Mouse (Mus musculus): ENCODE measurements around the gene Ctnnd2. TPM values are rescaled to one million over a fixed set of nuclear protein-coding genes. Genes with fewer than 3 reads are reported as not detected.

The Ctnnd2 gene
- polyA plus RNA-seq, 1 experiment = 4.6 TPM

DNA sequence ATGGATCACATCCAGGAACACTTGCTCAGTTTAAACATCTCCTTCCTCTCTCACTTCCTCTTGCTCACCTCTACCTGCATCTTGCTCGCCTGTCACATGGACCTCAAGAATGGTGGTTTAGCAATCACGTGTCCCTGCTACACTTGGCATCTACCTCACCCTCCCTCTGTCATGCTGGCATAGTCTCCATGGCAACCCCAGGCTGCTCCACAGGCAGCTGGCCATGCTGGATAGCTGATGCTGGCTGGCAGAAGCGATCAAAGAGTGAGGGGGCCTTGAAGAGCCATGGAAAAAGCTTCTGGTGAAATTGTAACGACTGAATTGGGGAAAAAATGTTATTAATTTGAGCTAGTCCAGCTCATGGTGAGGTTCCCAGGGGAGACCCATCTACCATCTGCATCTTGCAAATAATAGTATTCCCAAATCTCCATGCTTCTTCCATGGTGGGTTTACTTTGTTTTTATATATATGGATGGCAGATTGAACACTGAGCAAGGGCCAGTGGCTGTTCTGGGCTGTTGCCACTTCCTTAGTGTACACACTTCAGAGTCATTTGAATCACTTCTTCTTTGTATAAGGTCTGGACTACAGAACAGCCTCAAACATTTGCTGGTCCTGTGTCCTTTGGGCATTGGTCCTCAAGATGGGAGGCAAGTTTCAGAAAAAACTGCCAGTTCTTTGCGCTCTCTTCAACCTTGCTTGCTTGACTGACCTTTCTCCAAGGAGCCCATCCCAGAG lies 19.7 kb downstream of the Ctnnd2 start:
- DNase-seq = no peak
- Histone ChIP-seq H3K27me3 (ENCODE audit: control insufficient read depth, insufficient read depth, low read length) (no peaks in the 10 kb centered on the region), H3K36me3 (ENCODE audit: control insufficient read depth, insufficient read depth, low read length) (no peaks in the 10 kb centered on the region), H3K27ac (ENCODE audit: control insufficient read depth, insufficient read depth, low read length) (no peak overlapping the region), H3K4me1 (replicated peaks; ENCODE audit: control insufficient read depth, insufficient read depth, low read length) (no peaks in the 10 kb centered on the region), H3K4me3 (ENCODE audit: control insufficient read depth, insufficient read depth, low read length) (no peak overlapping the region)
- 66% methylated on average over 5 of the region's 5 CpGs for WGBS
- TF ChIP-seq CTCF (IDR thresholded peaks at IDR 0.05; ENCODE audit: borderline replicate concordance, control insufficient read depth, extremely low read depth, insufficient read depth, low read length, poor library complexity) (no peak), POLR2A (IDR thresholded peaks at IDR 0.05; ENCODE audit: control insufficient read depth, extremely low read depth, insufficient read depth, low read length, poor library complexity) (no peak)

GRCm38 (mm10) chr15:30198429-30198828 lies 26.0 kb downstream of the Ctnnd2 start:
- WGBS = 88% methylated on average over 3 of the region's 3 CpGs
- Histone ChIP-seq H3K27me3 (ENCODE audit: control insufficient read depth, insufficient read depth, low read length) (no peaks in the 10 kb centered on the region), H3K36me3 (ENCODE audit: control insufficient read depth, insufficient read depth, low read length) (no peaks in the 10 kb centered on the region), H3K27ac (ENCODE audit: control insufficient read depth, insufficient read depth, low read length) (no peak overlapping the region), H3K4me1 (replicated peaks; ENCODE audit: control insufficient read depth, insufficient read depth, low read length) (no peaks in the 10 kb centered on the region), H3K4me3 (ENCODE audit: control insufficient read depth, insufficient read depth, low read length) (no peak overlapping the region)
- no peak for DNase-seq
- TF ChIP-seq POLR2A (IDR thresholded peaks at IDR 0.05; ENCODE audit: control insufficient read depth, extremely low read depth, insufficient read depth, low read length, poor library complexity) = no peak
- TF ChIP-seq CTCF (IDR thresholded peaks at IDR 0.05; ENCODE audit: borderline replicate concordance, control insufficient read depth, extremely low read depth, insufficient read depth, low read length, poor library complexity) = no peak

DNA sequence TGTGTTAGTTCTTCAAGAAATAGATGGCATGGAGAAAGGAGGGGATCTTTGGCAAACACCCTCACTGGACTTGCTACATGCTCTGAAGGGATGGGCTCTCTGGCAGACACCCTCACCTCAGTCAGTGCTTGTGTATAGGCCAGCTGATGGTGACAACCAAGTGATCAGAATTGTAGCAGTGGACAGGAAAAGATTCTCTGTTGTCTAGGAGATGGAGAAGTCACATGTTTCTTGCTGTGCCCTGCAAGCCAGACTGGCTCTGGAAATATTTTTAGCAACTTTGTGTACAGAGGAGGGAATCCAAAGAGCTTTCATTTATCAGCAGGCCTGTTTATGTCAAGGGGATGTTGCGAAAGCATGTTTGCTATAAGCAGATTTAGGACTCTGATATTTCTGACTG lies 27.4 kb downstream of the Ctnnd2 start:
- no peaks in the 10 kb centered on the region for H3K36me3 ChIP-seq (ENCODE audit: control insufficient read depth, insufficient read depth, low read length)
- H3K4me1 ChIP-seq (replicated peaks; ENCODE audit: control insufficient read depth, insufficient read depth, low read length) = no peaks in the 10 kb centered on the region
- no peaks in the 10 kb centered on the region for H3K27me3 ChIP-seq (ENCODE audit: control insufficient read depth, insufficient read depth, low read length)
- no peak overlapping the region for H3K27ac ChIP-seq (ENCODE audit: control insufficient read depth, insufficient read depth, low read length)
- no peak for DNase-seq
- H3K4me3 ChIP-seq (ENCODE audit: control insufficient read depth, insufficient read depth, low read length) = no peak overlapping the region
- no peak for TF ChIP-seq CTCF (IDR thresholded peaks at IDR 0.05; ENCODE audit: borderline replicate concordance, control insufficient read depth, extremely low read depth, insufficient read depth, low read length, poor library complexity)
- 100% methylated on average over 1 of the region's 1 CpGs for WGBS

DNA sequence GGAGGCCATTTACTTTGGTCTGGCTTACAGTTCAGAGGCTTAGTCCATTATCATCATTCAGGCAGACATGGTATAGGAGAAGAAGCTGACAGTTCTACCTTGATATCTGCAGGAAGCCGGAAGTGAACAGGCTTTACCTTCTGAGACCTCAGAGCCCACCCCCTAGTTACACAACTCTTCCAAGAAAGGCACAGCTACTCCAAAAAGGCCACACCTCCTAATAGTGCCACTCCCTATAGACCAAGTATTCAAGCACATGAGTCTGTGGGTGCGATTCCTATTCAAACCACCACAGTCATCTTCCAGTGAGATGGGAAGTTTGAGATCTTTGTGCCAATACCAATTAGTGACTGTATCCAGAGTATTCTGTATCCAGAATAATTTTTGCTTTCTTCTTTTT lies 28.8 kb downstream of the Ctnnd2 start:
- no peak for DNase-seq
- 96% methylated on average over 2 of the region's 2 CpGs for WGBS
- H3K27me3 ChIP-seq (ENCODE audit: control insufficient read depth, insufficient read depth, low read length) = no peaks in the 10 kb centered on the region
- no peak overlapping the region for H3K4me3 ChIP-seq (ENCODE audit: control insufficient read depth, insufficient read depth, low read length)
- no peaks in the 10 kb centered on the region for H3K4me1 ChIP-seq (replicated peaks; ENCODE audit: control insufficient read depth, insufficient read depth, low read length)
- TF ChIP-seq CTCF (IDR thresholded peaks at IDR 0.05; ENCODE audit: borderline replicate concordance, control insufficient read depth, extremely low read depth, insufficient read depth, low read length, poor library complexity) (no peak), POLR2A (IDR thresholded peaks at IDR 0.05; ENCODE audit: control insufficient read depth, extremely low read depth, insufficient read depth, low read length, poor library complexity) (no peak)
- no peak overlapping the region for H3K27ac ChIP-seq (ENCODE audit: control insufficient read depth, insufficient read depth, low read length)
- H3K36me3 ChIP-seq (ENCODE audit: control insufficient read depth, insufficient read depth, low read length) = no peaks in the 10 kb centered on the region

DNA sequence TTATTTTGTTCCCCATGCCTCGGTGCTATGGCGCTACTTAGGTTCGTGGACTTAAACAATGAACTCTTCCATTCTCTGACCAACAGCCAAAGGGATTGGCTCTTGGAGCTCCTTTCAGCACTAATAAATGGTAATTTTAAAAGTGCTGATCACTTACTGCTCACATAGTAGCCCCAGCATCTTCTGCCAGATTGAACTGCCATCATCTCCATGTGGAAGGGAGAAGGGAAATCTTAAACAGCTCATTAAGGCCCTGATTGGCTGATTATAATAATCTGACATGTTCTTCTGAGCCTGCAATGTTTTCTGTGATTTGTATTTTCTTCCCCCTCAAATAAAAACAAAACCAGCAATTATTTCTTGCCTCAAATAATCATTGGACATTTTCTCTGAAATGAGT lies 29.2 kb downstream of the Ctnnd2 start:
- TF ChIP-seq POLR2A (IDR thresholded peaks at IDR 0.05; ENCODE audit: control insufficient read depth, extremely low read depth, insufficient read depth, low read length, poor library complexity) (no peak), CTCF (IDR thresholded peaks at IDR 0.05; ENCODE audit: borderline replicate concordance, control insufficient read depth, extremely low read depth, insufficient read depth, low read length, poor library complexity) (no peak)
- H3K27ac ChIP-seq (ENCODE audit: control insufficient read depth, insufficient read depth, low read length) = no peak overlapping the region
- no peaks in the 10 kb centered on the region for H3K4me1 ChIP-seq (replicated peaks; ENCODE audit: control insufficient read depth, insufficient read depth, low read length)
- H3K36me3 ChIP-seq (ENCODE audit: control insufficient read depth, insufficient read depth, low read length) = no peaks in the 10 kb centered on the region
- DNase-seq = no peak
- H3K4me3 ChIP-seq (ENCODE audit: control insufficient read depth, insufficient read depth, low read length) = no peak overlapping the region
- H3K27me3 ChIP-seq (ENCODE audit: control insufficient read depth, insufficient read depth, low read length) = no peaks in the 10 kb centered on the region
- 98% methylated on average over 3 of the region's 3 CpGs for WGBS

DNA sequence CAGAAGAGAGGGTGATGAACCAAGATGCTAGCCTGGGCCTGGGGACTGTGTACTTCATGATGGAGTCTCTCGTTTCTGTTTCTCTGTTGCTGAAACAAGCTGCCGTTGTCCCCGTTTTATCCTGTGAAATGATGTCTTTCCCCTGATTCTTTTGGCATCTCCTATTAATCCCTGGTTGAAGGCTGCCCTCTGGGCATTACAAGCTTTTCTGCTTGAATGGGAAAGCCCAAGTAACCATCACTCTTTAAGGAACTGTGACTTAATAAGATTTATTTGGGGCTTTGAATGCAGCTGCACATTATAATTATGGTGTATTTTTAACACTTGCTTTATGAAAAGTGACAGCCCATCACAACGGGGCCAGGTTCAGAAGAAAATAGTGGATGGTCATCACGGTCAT lies 40.4 kb downstream of the Ctnnd2 start:
- TF ChIP-seq POLR2A (IDR thresholded peaks at IDR 0.05; ENCODE audit: control insufficient read depth, extremely low read depth, insufficient read depth, low read length, poor library complexity) (no peak), CTCF (IDR thresholded peaks at IDR 0.05; ENCODE audit: borderline replicate concordance, control insufficient read depth, extremely low read depth, insufficient read depth, low read length, poor library complexity) (no peak)
- no peaks in the 10 kb centered on the region for H3K27me3 ChIP-seq (ENCODE audit: control insufficient read depth, insufficient read depth, low read length)
- DNase-seq = no peak
- no peaks in the 10 kb centered on the region for H3K36me3 ChIP-seq (ENCODE audit: control insufficient read depth, insufficient read depth, low read length)
- WGBS = 92% methylated on average over 5 of the region's 5 CpGs
- no peak overlapping the region for H3K4me3 ChIP-seq (ENCODE audit: control insufficient read depth, insufficient read depth, low read length)
- H3K27ac ChIP-seq (ENCODE audit: control insufficient read depth, insufficient read depth, low read length) = no peak overlapping the region
- no peaks in the 10 kb centered on the region for H3K4me1 ChIP-seq (replicated peaks; ENCODE audit: control insufficient read depth, insufficient read depth, low read length)

- no peak for DNase-seq
- Histone ChIP-seq H3K27ac (ENCODE audit: control insufficient read depth, insufficient read depth, low read length) (no peak overlapping the region), H3K4me3 (ENCODE audit: control insufficient read depth, insufficient read depth, low read length) (no peak overlapping the region), H3K4me1 (replicated peaks; ENCODE audit: control insufficient read depth, insufficient read depth, low read length) (no peaks in the 10 kb centered on the region), H3K36me3 (ENCODE audit: control insufficient read depth, insufficient read depth, low read length) (no peaks in the 10 kb centered on the region), H3K27me3 (ENCODE audit: control insufficient read depth, insufficient read depth, low read length) (no peaks in the 10 kb centered on the region)
- TF ChIP-seq CTCF (IDR thresholded peaks at IDR 0.05; ENCODE audit: borderline replicate concordance, control insufficient read depth, extremely low read depth, insufficient read depth, low read length, poor library complexity) = no peak
- TF ChIP-seq POLR2A (IDR thresholded peaks at IDR 0.05; ENCODE audit: control insufficient read depth, extremely low read depth, insufficient read depth, low read length, poor library complexity) = no peak
- 83% methylated on average over 4 of the region's 4 CpGs for WGBS
Observed at GRCm38 (mm10) chr15:30215871-30216270, 43.5 kb downstream of the Ctnnd2 start.
